Mouse (Mus musculus) forebrain, embryonic 16.5 days (tissue): Measurements from ENCODE around the gene Mymx. TPM values are rescaled to one million over a fixed set of nuclear protein-coding genes. Genes with fewer than 3 reads are reported as not detected.
A peak's percentile ranks its signal among the peaks of the same experiment; 100 is the strongest.

Experiments
- ATAC-seq: fragments of 200-750 bp; cut with Nextera tagmentation; 2 replicates; pipeline ENCODE4 v1.8.0; 2017; ENCODE audit warnings: mild to moderate bottlenecking, moderate library complexity
- H3K27ac ChIP-seq: fragments of 300-500 bp; sonication (generic); 2 replicates; pipeline ENCODE4 v1.5.1; 2014; ENCODE audit warnings: low read length, control low read depth
- H3K27me3 ChIP-seq: fragments of 300-500 bp; sonication (generic); replicated peaks from 2 replicates; pipeline ENCODE4 v1.6.1; 2014; ENCODE audit warnings: low read length; ENCODE audit not compliant: control insufficient read depth, insufficient read depth
- H3K36me3 ChIP-seq: fragments of 300-500 bp; sonication (generic); 2 replicates; pipeline ENCODE4 v1.6.1; 2014; ENCODE audit not compliant: control insufficient read depth, insufficient read depth
- H3K4me1 ChIP-seq: fragments of 300-500 bp; sonication (generic); replicated peaks from 2 replicates; pipeline ENCODE4 v1.6.1; 2014; ENCODE audit warnings: low read length; ENCODE audit not compliant: control insufficient read depth, insufficient read depth
- H3K4me2 ChIP-seq: fragments of 300-500 bp; sonication (generic); 2 replicates; pipeline ENCODE4 v1.6.1; 2014; ENCODE audit warnings: mild to moderate bottlenecking, low read length, control low read depth
- H3K4me3 ChIP-seq: fragments of 300-500 bp; sonication (generic); replicated peaks from 2 replicates; pipeline ENCODE4 v1.5.1; 2014; ENCODE audit warnings: mild to moderate bottlenecking, low read length, control low read depth
- H3K9ac ChIP-seq: fragments of 300-500 bp; sonication (generic); replicated peaks from 2 replicates; pipeline ENCODE4 v1.6.1; 2014; ENCODE audit warnings: low read depth, low read length, control low read depth
- H3K9me3 ChIP-seq: fragments of 300-500 bp; sonication (generic); 2 replicates; pipeline ENCODE4 v1.6.1; 2016; ENCODE audit warnings: low read length; ENCODE audit not compliant: control insufficient read depth
- WGBS: fragments of 180-500 bp; shearing (Covaris S2); extraction: QIAGEN DNeasy Blood & Tissue Kit; methylation state at CpG from one replicate; pipeline ENCODE4 v1.1.7; 2014; 5-methylcytosine and 5-hydroxymethylcytosine counted together
- polyA plus RNA-seq: library from polyadenylated mRNA; unstranded; fragments of >200 nt; fragmentation: Nextera tagmentation; extraction: Ambion mirVana; gene quantifications from 2 replicates; pipeline ENCODE4 v1.2.1, GENCODE M21; 2015

Gene Mymx
- polyA plus RNA-seq, 1 experiment from 2014 or later = not detected

- no peak overlapping the region for H3K9ac ChIP-seq
- no peak for ATAC-seq
- no peaks in the 10 kb centered on the region for H3K36me3 ChIP-seq
- no peak overlapping the region for H3K4me3 ChIP-seq
- no peaks in the 10 kb centered on the region for H3K27me3 ChIP-seq
- 74% methylated on average over 7 of the region's 7 CpGs for WGBS
- no peak overlapping the region for H3K27ac ChIP-seq
- H3K4me1 ChIP-seq = peaks cover 11% of the 10 kb centered on the region
- no peak overlapping the region for H3K4me2 ChIP-seq
- no peaks in the 10 kb centered on the region for H3K9me3 ChIP-seq
Observed at GRCm38 (mm10) chr17:45578843-45579242, 23.1 kb downstream of the Mymx start.

- Histone ChIP-seq H3K9me3 (no peaks in the 10 kb centered on the region), H3K9ac (no peak overlapping the region), H3K36me3 (no peaks in the 10 kb centered on the region), H3K4me3 (no peak overlapping the region), H3K27me3 (no peaks in the 10 kb centered on the region), H3K4me1 (peaks cover 11% of the 10 kb centered on the region), H3K4me2 (no peak overlapping the region), H3K27ac (no peak overlapping the region)
- WGBS = 51% methylated on average over 5 of the region's 5 CpGs
- no peak for ATAC-seq
Observed at GRCm38 (mm10) chr17:45578242-45578641, 23.7 kb downstream of the Mymx start.

- no peaks in the 10 kb centered on the region for H3K9me3 ChIP-seq
- 87% methylated on average over 8 of the region's 8 CpGs for WGBS
- peaks cover 12% of the 10 kb centered on the region for H3K36me3 ChIP-seq
- H3K27ac ChIP-seq = peak overlapping the region; percentile 98
- H3K4me3 ChIP-seq = no peak overlapping the region
- H3K9ac ChIP-seq = no peak overlapping the region
- no peak for ATAC-seq
- no peak overlapping the region for H3K4me2 ChIP-seq
- peaks cover 22% of the 10 kb centered on the region for H3K4me1 ChIP-seq
- no peaks in the 10 kb centered on the region for H3K27me3 ChIP-seq
Observed at GRCm38 (mm10) chr17:45575123-45575897, 26.6 kb downstream of the Mymx start.

GRCm38 (mm10) chr17:45574129-45574761 lies 27.7 kb downstream of the Mymx start:
- WGBS = 1% methylated on average over 17 of the region's 17 CpGs
- peak overlapping the region; percentile 100 for H3K4me3 ChIP-seq

GRCm38 (mm10) chr17:45573780-45574123 lies 28.1 kb downstream of the Mymx start:
- under 1% methylated on average over 18 of the region's 18 CpGs for WGBS
- Histone ChIP-seq H3K9ac (peak overlapping the region; percentile 74), H3K27ac (peak overlapping the region; percentile 98), H3K9me3 (no peaks in the 10 kb centered on the region), H3K4me2 (peak overlapping the region; percentile 77), H3K4me3 (peak overlapping the region; percentile 100), H3K36me3 (peaks cover 28% of the 10 kb centered on the region), H3K4me1 (peaks cover 22% of the 10 kb centered on the region), H3K27me3 (no peaks in the 10 kb centered on the region)
- ATAC-seq = peak; percentile 56

More at GRCm38 (mm10) chr17:45574129-45574761, 27.7 kb downstream of the Mymx start:
- no peaks in the 10 kb centered on the region for H3K9me3 ChIP-seq
- peaks cover 23% of the 10 kb centered on the region for H3K36me3 ChIP-seq
- H3K27ac ChIP-seq = peak overlapping the region; percentile 98
- peak; percentile 79 for ATAC-seq
- H3K27me3 ChIP-seq = no peaks in the 10 kb centered on the region
- H3K4me2 ChIP-seq = peak overlapping the region; percentile 77
- peaks cover 22% of the 10 kb centered on the region for H3K4me1 ChIP-seq
- peak overlapping the region; percentile 74 for H3K9ac ChIP-seq

- Histone ChIP-seq H3K27me3 (no peaks in the 10 kb centered on the region), H3K36me3 (peaks cover 33% of the 10 kb centered on the region), H3K4me2 (peak within 1 kb of the TSS; percentile 77), H3K9me3 (no peaks in the 10 kb centered on the region), H3K27ac (peak within 1 kb of the TSS; percentile 98), H3K9ac (peak within 1 kb of the TSS; percentile 99), H3K4me3 (peak within 1 kb of the TSS; percentile 100), H3K4me1 (peaks cover 22% of the 10 kb centered on the region)
- peak; percentile 76 for ATAC-seq
- under 1% methylated on average over 41 of the region's 41 CpGs for WGBS
Observed at GRCm38 (mm10) chr17:45573087-45573779, 28.7 kb downstream of the Mymx start, which contains the start of gene Hsp90ab1. Gene Hsp90ab1 (minus strand): TSS chr17:45573271.

- H3K27ac ChIP-seq = peak overlapping the region; percentile 98
- H3K4me3 ChIP-seq = peak overlapping the region; percentile 100
- H3K27me3 ChIP-seq = no peaks in the 10 kb centered on the region
- H3K4me1 ChIP-seq = peaks cover 22% of the 10 kb centered on the region
- H3K9me3 ChIP-seq = no peaks in the 10 kb centered on the region
- peaks cover 38% of the 10 kb centered on the region for H3K36me3 ChIP-seq
- ATAC-seq = peak; percentile 42
- peak overlapping the region; percentile 77 for H3K4me2 ChIP-seq
- H3K9ac ChIP-seq = peak overlapping the region; percentile 99
- WGBS = under 1% methylated on average over 51 of the region's 57 CpGs
Observed at GRCm38 (mm10) chr17:45572103-45573086, 29.5 kb downstream of the Mymx start.

- 85% methylated on average over 4 of the region's 4 CpGs for WGBS
- Histone ChIP-seq H3K9me3 (no peaks in the 10 kb centered on the region), H3K9ac (no peak overlapping the region), H3K4me3 (no peak overlapping the region), H3K27ac (no peak overlapping the region), H3K36me3 (peaks cover 49% of the 10 kb centered on the region), H3K4me2 (no peak overlapping the region), H3K4me1 (peaks cover 28% of the 10 kb centered on the region), H3K27me3 (no peaks in the 10 kb centered on the region)
- ATAC-seq = no peak
Observed at GRCm38 (mm10) chr17:45569999-45570398, 31.9 kb downstream of the Mymx start.
